Mouse (Mus musculus) spleen, postnatal 4 days (tissue): ENCODE data around the gene Cox8b.
A peak's percentile ranks its signal among the peaks of the same experiment; 100 is the strongest.
"Not testable (repeated sequence)": the region's sequence is repeated elsewhere in the genome, so short reads cannot be mapped to it uniquely, and the experiment has no call there.

Experiments used
- DNase-seq, 2 experiments: peaks; one replicate each; pipeline ENCODE4 v3.0.0; 2022; ENCODE audit warnings: low spot score in 2 of 2

Gene Cox8b

GRCm38 (mm10) chr7:140914031-140914690 is 13.9 kb upstream of the Cox8b start:
- no peak for DNase-seq

GRCm38 (mm10) chr7:140912846-140913482 is 12.7 kb upstream of the Cox8b start:
- DNase-seq, result no peak

DNA sequence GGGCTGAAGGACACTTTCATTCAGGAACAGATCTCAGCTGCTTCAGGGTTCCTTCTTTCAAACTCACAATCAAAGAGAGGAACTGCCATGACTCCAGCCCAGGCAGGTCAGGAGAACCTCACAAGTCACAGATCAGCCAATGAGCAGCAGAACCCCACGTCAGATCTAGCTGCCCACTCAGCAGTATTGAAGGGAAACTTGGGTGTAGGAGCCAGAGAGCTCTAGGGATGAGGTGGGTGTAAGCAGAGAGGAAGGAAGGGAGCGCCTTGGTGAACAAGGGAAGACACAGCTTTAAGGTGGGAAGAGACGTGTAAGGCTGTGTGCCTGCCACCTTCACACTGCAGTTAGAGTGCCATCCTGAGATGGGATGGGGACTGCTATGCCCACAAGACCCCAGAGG is 12.0 kb upstream of the Cox8b start:
- DNase-seq, result no peak

DNA sequence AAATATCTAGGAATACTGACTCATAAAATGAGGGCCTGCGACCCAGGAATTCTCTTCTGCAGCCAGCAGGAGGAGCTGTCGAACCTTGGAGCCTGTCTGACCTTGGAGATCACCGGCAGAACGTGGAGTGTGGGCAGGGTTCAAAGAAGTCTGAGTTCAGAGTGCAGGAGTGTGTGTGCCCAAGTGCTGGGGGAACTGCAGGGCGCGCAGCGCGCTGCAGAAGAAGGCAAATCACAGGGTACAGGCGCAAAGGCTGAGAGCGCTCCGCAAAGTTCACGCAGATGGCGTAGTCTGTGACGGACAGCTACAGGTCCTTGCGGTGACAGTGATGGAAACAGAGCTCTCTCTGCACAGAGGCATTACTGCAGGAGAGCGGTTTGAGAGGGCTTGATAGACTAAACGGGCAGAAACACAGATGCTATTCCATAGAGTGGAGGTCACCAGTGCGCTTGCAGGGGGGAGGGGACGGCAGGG is 8.4 kb upstream of the Cox8b start:
- DNase-seq, result peak; percentile 61 to 86

DNA sequence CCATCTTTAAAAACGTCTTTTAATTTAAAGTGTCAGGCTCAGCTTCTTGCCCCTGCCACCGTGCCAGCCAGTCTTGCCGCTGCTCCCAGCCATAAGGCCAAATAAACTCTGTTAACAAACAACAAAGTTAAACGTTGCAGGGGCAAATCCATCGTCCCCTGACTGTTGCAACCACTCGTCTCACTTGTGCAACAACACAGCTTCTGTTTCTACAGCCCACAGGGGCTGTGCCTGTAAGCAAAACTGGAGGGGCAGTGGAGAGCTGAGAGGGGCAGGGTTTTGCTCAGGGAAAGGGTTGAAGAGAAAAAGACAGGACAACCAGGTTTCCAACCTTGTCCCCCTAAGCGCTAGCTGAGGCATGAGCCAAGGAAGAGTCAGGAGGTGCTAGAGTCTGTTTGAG is 7.9 kb upstream of the Cox8b start:
- no peak for DNase-seq

DNA sequence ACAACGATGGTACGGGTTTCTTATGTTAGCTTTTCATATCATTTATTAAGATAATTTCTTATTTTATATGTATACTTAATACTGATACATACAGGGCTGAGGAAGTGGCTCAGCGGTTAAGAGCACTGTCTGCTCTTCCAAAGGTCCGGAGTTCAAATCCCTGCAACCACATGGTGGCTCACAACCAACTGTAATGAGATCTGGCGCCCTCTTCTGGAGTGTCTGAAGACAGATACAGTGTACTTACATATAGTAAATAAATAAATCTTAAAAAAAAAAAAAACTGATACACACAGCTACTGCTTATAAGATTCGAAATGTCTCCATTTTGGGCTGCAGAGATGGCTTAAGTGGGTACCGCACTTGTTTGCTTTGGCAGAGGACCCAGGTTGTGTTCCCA is 7.5 kb upstream of the Cox8b start:
- DNase-seq, result no peak

DNA sequence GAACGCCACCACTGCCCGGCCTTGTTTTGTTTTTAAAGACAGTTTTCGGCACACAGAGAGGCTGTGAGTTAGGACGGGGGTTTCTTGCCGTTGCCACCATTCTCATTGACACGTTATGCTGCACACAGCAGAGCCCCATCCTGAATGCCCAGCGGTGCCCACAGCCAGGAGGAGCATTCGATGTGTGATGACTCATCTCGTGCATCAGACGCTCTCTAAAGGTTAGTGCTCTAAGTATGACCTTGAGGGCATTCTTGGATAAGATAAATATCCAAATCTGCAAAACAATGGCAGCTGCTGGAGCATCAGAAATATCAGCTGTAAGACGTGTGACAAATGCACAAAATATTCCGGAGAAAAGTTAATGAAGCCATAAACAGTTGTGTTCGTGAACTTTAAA is 6.9 kb upstream of the Cox8b start:
- DNase-seq, result no peak

- no peak for DNase-seq
Measured at GRCm38 (mm10) chr7:140905642-140906081, 5.4 kb upstream of the Cox8b start.

DNA sequence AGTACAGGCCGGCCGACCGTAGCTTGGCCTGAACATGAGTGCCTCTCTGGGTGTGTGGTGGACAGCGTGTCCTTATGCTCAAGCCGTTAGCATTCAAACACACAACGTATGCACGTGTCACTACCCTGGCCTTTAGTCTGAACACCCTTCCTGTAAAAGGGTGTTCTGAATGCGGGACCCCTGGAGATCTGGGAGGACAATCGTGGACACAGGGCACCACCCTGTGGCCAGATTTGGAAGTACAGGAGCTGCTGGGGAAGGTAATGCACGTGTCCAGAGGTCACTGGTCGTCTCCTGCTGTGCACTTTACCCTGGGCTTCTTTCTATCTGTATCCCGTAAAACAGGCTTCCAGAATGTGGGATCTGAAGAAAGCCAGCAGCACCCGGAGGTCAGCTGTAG is 3.0 kb upstream of the Cox8b start:
- DNase-seq, result peak; percentile 70 to 90

- DNase-seq, result no peak
Measured at GRCm38 (mm10) chr7:140902036-140902875, 2.0 kb upstream of the Cox8b start.

GRCm38 (mm10) chr7:140899121-140899520 is 1.1 kb downstream of the Cox8b start:
- no peak for DNase-seq

DNA sequence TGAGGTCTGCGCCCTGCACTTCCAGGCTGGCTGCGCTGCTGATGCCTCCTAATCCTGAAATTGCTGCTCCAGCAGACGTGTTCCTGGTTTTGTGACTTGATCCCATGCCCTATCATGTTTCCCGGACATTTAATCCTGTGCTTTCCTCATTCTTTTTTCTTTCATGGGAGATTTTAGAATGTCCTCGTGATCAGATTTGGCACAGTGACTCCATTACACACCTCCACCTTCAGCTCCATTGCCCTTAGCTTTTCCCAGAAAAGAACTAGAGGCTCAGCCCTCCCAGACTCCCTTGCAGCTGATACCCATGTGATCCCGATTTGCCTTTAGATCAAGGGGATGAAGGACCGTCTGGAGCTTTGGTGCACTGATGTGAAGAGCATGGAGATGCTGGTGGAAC is 2.4 kb downstream of the Cox8b start:
- DNase-seq, result no peak

DNA sequence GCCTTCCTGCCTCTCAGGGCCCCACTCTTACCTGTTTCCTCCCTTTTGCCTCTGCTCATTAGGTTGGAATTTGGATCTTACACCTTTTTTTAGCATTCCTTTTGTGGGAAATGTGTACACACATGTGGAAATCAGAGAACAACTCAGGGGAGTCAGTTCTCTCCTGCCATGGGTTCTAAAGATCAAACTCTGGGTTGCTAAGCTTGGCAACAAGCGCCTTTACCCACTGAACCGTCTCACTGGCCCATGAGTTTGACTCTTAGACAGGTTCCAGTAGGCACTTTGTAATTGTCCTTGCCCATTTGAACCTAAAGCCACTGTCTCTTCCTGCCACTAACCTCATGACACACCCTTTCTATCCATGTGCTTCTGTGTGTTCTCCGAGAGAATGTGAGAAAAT is 5.6 kb downstream of the Cox8b start:
- no peak for DNase-seq

DNA sequence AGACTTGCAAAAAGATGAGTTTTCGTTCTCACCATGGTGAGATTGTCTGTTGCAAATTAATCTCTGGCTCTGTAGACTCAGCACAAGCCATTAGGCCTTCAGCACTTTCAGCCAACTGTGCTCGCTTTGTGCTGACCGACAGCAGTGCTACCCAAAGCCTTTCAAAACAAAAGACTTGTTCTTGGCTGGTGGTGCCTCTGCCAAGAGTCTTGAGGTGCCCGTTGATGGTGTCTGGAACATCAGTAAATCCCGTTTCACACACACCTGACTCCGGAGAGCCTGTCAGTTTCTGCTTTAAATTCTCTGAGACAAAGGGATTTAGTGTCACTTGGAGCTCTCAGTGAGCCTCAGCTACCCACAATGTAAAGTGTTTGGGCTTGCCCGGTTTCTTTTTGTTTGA is 6.2 kb downstream of the Cox8b start:
- DNase-seq, result no peak

DNA sequence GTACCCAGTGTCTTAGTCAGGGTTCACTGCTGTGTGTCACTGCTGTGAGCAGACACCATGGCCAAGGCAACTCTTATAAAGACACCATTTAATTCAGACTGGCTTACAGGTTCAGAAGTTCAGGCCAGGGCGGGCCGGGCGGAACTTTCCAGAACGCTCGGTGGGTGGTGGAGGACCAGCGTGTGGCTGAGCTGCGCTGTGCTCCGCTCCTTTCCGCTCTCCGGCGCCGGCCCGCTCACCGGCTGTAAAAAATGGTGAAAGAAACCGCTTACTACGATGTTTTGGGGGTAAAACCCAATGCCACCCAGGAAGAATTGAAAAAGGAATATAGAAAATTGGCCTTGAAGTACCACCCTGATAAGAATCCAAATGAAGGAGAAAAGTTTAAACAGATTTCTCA is 9.6 kb downstream of the Cox8b start:
- not testable (repeated sequence) for DNase-seq

DNA sequence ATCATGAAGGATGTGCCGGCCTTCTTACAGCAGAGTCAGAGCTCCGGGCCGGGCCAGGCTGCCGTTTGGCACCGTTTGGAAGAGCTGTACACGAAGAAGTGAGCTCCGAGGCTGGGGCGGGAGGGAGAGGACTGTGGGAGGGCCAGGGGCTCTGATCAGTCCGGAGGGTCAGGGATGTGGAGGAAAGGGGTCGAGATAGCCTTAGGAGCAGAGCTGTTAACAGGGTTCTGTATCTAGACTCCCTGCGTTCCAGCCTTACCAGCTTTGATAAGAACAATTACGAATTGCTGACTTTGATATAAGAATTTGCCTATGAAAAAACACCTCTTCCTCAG is 17.8 kb downstream of the Cox8b start:
- no peak for DNase-seq

DNA sequence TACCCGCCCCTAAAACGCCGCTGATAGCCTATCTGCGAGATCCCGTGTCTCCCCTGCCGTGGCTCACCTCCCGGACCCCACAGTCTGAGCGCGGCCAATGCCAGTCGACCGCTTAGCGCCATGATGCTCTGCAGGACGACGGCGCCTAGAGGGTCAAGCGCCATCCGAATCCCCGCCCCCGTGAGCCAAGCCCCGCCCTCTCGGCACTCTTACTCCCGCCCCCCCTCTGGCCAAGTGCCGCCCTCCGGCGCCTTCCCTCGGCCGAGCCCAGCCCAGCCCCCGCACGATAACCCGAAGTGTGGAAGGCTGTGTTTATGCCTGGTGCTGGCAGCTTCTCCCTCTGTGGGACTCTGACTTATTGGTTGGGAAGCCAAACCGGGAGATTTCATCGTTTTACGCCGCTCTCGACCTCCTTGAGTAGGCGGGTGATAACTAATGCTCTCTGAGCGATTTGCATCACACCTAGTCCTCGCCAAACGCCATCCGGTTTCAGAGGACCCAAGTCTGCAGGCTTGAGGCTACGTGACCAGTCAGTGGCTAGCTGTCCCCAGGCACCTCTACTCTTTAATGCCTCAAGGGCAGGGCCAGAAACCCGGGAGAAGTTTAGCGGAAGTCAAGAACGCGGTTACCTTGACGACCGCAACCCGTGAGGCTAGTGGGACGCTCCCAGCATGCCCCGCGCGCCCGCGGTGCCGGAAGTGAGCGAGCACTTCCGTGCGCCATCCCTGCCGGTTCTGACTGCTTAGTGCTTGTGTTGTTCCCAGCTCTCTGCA is 18.4 kb downstream of the Cox8b start, which contains the start of the genes Psmd13 and Sirt3:
TSS of gene Psmd13 (plus strand) at position 273 of the 773 bp plus-strand sequence.
TSS of gene Sirt3 (minus strand) at position 614 of the 773 bp plus-strand sequence.
- peak; percentile 93 to 97 for DNase-seq

DNA sequence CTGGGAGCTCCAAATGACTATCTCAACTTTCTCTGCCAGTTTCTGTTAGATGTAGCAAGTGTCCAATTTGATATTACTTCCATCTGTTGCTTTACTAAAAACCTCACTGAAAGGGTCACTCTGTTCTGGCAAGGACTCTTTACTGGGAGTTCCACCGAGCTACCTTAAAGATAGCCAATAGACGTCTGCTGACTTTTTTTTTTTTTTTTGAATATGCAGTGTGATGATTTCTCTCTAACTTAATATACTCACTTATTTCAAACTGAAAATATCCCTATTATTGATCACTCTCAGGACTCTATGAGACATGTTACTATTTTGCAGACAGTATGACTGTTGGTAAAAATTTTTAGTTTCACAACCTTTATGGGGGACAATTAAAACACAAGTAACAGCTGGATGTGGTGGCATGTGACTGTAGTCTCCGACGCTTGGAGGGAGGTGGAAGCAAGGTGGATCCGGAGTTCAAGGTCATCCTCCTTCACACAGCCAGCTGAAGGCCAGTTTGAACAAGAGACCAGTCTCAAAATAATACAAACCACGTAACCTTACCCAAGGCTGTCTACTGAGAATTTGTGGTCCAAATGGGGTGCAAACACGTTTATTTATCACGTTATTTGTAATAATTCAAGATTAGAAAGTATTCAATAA is 19.3 kb downstream of the Cox8b start:
- no peak for DNase-seq

DNA sequence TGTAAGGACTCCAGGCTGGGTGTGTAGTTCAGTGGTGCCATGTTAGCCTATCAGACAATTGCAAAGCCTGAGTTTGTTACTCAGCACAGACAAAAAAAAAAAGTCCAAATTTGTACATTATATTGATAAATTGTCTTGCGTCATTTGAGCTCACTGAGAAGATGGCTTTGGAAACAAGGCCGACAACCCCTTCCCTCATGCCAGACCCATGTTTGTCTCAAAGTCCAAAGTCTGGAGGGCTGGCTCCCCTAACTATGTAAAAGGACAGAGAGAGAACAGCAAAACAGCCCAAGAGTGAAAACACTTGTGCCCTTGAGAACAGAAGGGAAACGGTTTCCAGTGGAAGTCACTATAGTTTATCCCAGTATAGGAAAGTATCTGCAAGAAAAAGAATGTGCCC is 19.8 kb downstream of the Cox8b start:
- DNase-seq, result no peak

GRCm38 (mm10) chr7:140879355-140879754 is 20.9 kb downstream of the Cox8b start:
- no peak for DNase-seq

- no peak for DNase-seq
Measured at GRCm38 (mm10) chr7:140877364-140877763, 22.9 kb downstream of the Cox8b start.
